Mouse (Mus musculus): Measurements from ENCODE around the gene Sh3d19. TPM values are rescaled to one million over a fixed set of nuclear protein-coding genes. Genes with fewer than 3 reads are reported as not detected.

The Sh3d19 gene
- polyA plus RNA-seq, 1 experiment from 2014 or later: 12.1 TPM

DNA sequence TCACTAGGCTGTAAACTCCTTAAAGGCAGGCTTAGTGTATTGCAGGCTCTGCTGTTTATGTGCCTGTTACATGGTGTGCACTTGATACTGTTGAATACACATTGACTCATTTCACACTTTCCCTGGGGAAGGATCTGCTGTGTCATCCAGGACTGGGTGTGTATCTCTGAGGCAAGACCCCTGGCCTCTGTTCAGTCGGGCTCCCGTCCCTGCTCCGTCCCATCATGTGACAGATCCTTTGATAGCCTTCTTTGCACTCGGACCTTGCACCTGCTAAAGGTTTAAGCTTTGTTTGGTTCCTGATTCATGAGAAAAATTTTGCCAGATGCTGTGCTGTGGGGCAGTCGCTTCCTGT, 20.9 kb downstream of the Sh3d19 start:
- no peak overlapping the region for H3K4me2 ChIP-seq (replicated peaks; ENCODE audit: low read depth, low read length)
- H3K27ac ChIP-seq (ENCODE audit: low read depth, low read length): no peak overlapping the region
- H3K9ac ChIP-seq (ENCODE audit: low read depth, low read length): no peak overlapping the region
- no peaks in the 10 kb centered on the region for H3K36me3 ChIP-seq (ENCODE audit: control insufficient read depth, insufficient read depth, low read length)
- ATAC-seq (ENCODE audit: low FRiP score): no peak
- H3K9me3 ChIP-seq (ENCODE audit: control insufficient read depth, low read length): no peaks in the 10 kb centered on the region
- no peaks in the 10 kb centered on the region for H3K27me3 ChIP-seq (ENCODE audit: control insufficient read depth, insufficient read depth, low read length)
- no peak for DNase-seq (ENCODE audit: low spot score)
- no peaks in the 10 kb centered on the region for H3K4me1 ChIP-seq (replicated peaks; ENCODE audit: control insufficient read depth, insufficient read depth, low read length)
- WGBS: 71% methylated on average over 5 of the region's 5 CpGs
- no peak overlapping the region for H3K4me3 ChIP-seq (ENCODE audit: low read depth, low read length)

DNA sequence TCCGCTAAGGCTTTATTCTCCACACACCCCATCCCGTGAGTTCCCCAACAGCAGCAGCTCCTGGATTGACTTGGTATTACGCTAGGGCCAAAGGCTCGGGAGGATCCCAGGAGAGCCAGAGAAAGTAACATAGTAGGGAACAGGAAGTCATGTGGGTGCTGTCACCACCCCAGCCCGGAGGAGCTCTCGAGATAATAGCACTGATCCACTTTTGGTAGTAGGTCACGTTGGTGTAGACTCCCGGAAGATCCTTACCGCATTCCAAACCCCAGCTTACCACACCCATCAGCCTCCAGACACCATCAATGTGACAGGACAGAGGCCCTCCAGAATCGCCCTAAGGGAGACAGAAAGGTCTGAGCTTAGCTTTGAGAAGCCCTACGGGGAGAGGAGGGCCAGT, 22.8 kb downstream of the Sh3d19 start:
- no peak for DNase-seq (ENCODE audit: low spot score)
- Histone ChIP-seq H3K9me3 (ENCODE audit: control insufficient read depth, low read length) (no peaks in the 10 kb centered on the region), H3K36me3 (ENCODE audit: control insufficient read depth, insufficient read depth, low read length) (no peaks in the 10 kb centered on the region), H3K27ac (ENCODE audit: low read depth, low read length) (no peak overlapping the region), H3K4me3 (ENCODE audit: low read depth, low read length) (no peak overlapping the region), H3K27me3 (ENCODE audit: control insufficient read depth, insufficient read depth, low read length) (no peaks in the 10 kb centered on the region), H3K9ac (ENCODE audit: low read depth, low read length) (no peak overlapping the region), H3K4me2 (replicated peaks; ENCODE audit: low read depth, low read length) (no peak overlapping the region), H3K4me1 (replicated peaks; ENCODE audit: control insufficient read depth, insufficient read depth, low read length) (no peaks in the 10 kb centered on the region)
- WGBS: 78% methylated on average over 11 of the region's 11 CpGs
- no peak for ATAC-seq (ENCODE audit: low FRiP score)

DNA sequence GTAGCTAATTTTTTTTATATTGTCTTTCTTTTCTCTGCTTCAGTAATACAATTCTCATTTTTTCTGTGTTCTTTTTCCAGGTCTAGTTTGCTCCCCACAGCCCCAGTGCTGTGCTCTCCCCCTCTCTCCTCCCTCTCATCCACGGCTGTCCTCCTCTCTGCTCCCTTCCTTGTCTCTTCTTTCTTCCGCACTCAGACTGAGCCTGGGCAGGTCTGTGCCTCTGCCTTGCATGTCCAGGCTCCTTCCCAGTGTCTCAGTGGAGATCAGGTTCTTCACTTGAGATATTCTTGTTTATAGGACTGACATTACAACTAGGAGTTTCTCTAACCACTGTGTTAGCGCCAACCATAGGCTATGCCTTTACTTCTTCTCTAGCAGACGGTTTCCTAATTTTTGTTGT, 23.7 kb downstream of the Sh3d19 start:
- DNase-seq (ENCODE audit: low spot score): no peak
- H3K27ac ChIP-seq (ENCODE audit: low read depth, low read length): no peak overlapping the region
- 89% methylated on average over 4 of the region's 4 CpGs for WGBS
- no peaks in the 10 kb centered on the region for H3K36me3 ChIP-seq (ENCODE audit: control insufficient read depth, insufficient read depth, low read length)
- no peak overlapping the region for H3K9ac ChIP-seq (ENCODE audit: low read depth, low read length)
- no peak for ATAC-seq (ENCODE audit: low FRiP score)
- H3K27me3 ChIP-seq (ENCODE audit: control insufficient read depth, insufficient read depth, low read length): no peaks in the 10 kb centered on the region
- no peak overlapping the region for H3K4me3 ChIP-seq (ENCODE audit: low read depth, low read length)
- H3K9me3 ChIP-seq (ENCODE audit: control insufficient read depth, low read length): no peaks in the 10 kb centered on the region
- no peak overlapping the region for H3K4me2 ChIP-seq (replicated peaks; ENCODE audit: low read depth, low read length)
- H3K4me1 ChIP-seq (replicated peaks; ENCODE audit: control insufficient read depth, insufficient read depth, low read length): no peaks in the 10 kb centered on the region

- no peak for ATAC-seq (ENCODE audit: low FRiP score)
- 95% methylated on average over 3 of the region's 3 CpGs for WGBS
Measured at GRCm38 (mm10) chr3:86001271-86001670, 30.4 kb downstream of the Sh3d19 start.

DNA sequence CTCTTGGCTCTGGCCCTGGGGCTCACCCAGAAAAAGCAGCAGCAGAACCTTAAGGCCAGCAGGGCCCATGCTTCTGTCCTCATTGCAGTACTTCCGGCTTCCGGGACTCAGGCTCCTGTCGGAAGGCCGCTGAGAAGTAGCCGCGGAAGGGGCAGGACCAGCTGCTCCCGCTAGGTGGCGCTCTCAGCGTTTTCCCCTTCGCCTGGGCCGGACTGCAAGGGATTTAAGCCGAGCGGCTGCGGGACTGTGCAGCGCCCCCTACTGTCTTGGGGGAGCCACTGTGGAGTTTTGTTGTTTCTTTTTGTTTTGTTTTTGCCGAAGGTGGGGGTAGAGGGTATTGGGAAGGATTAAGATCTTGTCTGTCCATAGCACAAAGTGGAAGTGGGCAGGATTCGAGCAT, 31.5 kb downstream of the Sh3d19 start, which contains the start of gene Prss48:
Gene Prss48, minus strand, starts transcription at position 69 of the 400 bp plus-strand sequence.
- DNase-seq (ENCODE audit: low spot score) (no peak), ATAC-seq (ENCODE audit: low FRiP score) (no peak)
- no peaks in the 10 kb centered on the region for H3K27me3 ChIP-seq (ENCODE audit: control insufficient read depth, insufficient read depth, low read length)
- H3K9me3 ChIP-seq (ENCODE audit: control insufficient read depth, low read length): no peaks in the 10 kb centered on the region
- no peaks in the 10 kb centered on the region for H3K36me3 ChIP-seq (ENCODE audit: control insufficient read depth, insufficient read depth, low read length)
- H3K4me2 ChIP-seq (replicated peaks; ENCODE audit: low read depth, low read length): no peak within 1 kb of the TSS
- no peak within 1 kb of the TSS for H3K27ac ChIP-seq (ENCODE audit: low read depth, low read length)
- no peak within 1 kb of the TSS for H3K9ac ChIP-seq (ENCODE audit: low read depth, low read length)
- 76% methylated on average over 17 of the region's 17 CpGs for WGBS
- no peak within 1 kb of the TSS for H3K4me3 ChIP-seq (ENCODE audit: low read depth, low read length)
- no peaks in the 10 kb centered on the region for H3K4me1 ChIP-seq (replicated peaks; ENCODE audit: control insufficient read depth, insufficient read depth, low read length)

More at GRCm38 (mm10) chr3:86001271-86001670, 30.4 kb downstream of the Sh3d19 start:
- Histone ChIP-seq H3K4me1 (replicated peaks; ENCODE audit: control insufficient read depth, insufficient read depth, low read length) (no peaks in the 10 kb centered on the region), H3K9me3 (ENCODE audit: control insufficient read depth, low read length) (no peaks in the 10 kb centered on the region), H3K4me3 (ENCODE audit: low read depth, low read length) (no peak overlapping the region), H3K4me2 (replicated peaks; ENCODE audit: low read depth, low read length) (no peak overlapping the region), H3K9ac (ENCODE audit: low read depth, low read length) (no peak overlapping the region), H3K27ac (ENCODE audit: low read depth, low read length) (no peak overlapping the region), H3K36me3 (ENCODE audit: control insufficient read depth, insufficient read depth, low read length) (no peaks in the 10 kb centered on the region), H3K27me3 (ENCODE audit: control insufficient read depth, insufficient read depth, low read length) (no peaks in the 10 kb centered on the region)
- DNase-seq (ENCODE audit: low spot score): no peak

DNA sequence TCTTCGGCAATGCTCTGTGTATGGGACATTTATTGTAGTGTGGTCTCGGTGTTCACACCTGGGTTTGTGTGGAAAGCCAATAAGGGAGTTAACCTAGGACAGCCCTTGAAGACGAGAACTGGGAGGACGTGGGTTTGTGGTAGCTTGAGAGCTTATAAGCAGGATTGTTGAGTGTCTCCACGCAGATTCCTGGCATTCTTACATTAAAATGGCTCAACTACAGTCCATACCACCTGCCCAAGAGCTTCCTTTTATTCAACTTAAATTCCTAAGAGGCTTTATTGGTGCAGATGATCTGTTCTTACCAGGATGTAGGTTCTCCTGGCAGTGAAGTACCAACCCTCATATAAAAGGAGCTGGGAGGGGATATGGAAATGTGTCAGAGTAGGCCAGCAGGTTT, 32.0 kb downstream of the Sh3d19 start:
- no peak overlapping the region for H3K9ac ChIP-seq (ENCODE audit: low read depth, low read length)
- no peak for DNase-seq (ENCODE audit: low spot score)
- no peak overlapping the region for H3K27ac ChIP-seq (ENCODE audit: low read depth, low read length)
- H3K4me3 ChIP-seq (ENCODE audit: low read depth, low read length): no peak overlapping the region
- H3K27me3 ChIP-seq (ENCODE audit: control insufficient read depth, insufficient read depth, low read length): no peaks in the 10 kb centered on the region
- no peak for ATAC-seq (ENCODE audit: low FRiP score)
- WGBS: 84% methylated on average over 5 of the region's 5 CpGs
- no peaks in the 10 kb centered on the region for H3K36me3 ChIP-seq (ENCODE audit: control insufficient read depth, insufficient read depth, low read length)
- H3K4me2 ChIP-seq (replicated peaks; ENCODE audit: low read depth, low read length): no peak overlapping the region
- no peaks in the 10 kb centered on the region for H3K9me3 ChIP-seq (ENCODE audit: control insufficient read depth, low read length)
- no peaks in the 10 kb centered on the region for H3K4me1 ChIP-seq (replicated peaks; ENCODE audit: control insufficient read depth, insufficient read depth, low read length)

GRCm38 (mm10) chr3:86004751-86005150, 33.8 kb downstream of the Sh3d19 start:
- Histone ChIP-seq H3K27ac (ENCODE audit: low read depth, low read length) (no peak overlapping the region), H3K36me3 (ENCODE audit: control insufficient read depth, insufficient read depth, low read length) (no peaks in the 10 kb centered on the region), H3K4me2 (replicated peaks; ENCODE audit: low read depth, low read length) (no peak overlapping the region), H3K4me3 (ENCODE audit: low read depth, low read length) (no peak overlapping the region), H3K9me3 (ENCODE audit: control insufficient read depth, low read length) (no peaks in the 10 kb centered on the region), H3K4me1 (replicated peaks; ENCODE audit: control insufficient read depth, insufficient read depth, low read length) (no peaks in the 10 kb centered on the region), H3K9ac (ENCODE audit: low read depth, low read length) (no peak overlapping the region), H3K27me3 (ENCODE audit: control insufficient read depth, insufficient read depth, low read length) (no peaks in the 10 kb centered on the region)
- ATAC-seq (ENCODE audit: low FRiP score) (no peak), DNase-seq (ENCODE audit: low spot score) (no peak)
- WGBS: 93% methylated on average over 10 of the region's 10 CpGs

GRCm38 (mm10) chr3:86010618-86011017, 39.7 kb downstream of the Sh3d19 start:
- Histone ChIP-seq H3K27me3 (ENCODE audit: control insufficient read depth, insufficient read depth, low read length) (no peaks in the 10 kb centered on the region), H3K36me3 (ENCODE audit: control insufficient read depth, insufficient read depth, low read length) (no peaks in the 10 kb centered on the region)
- no peak for DNase-seq (ENCODE audit: low spot score)

DNA sequence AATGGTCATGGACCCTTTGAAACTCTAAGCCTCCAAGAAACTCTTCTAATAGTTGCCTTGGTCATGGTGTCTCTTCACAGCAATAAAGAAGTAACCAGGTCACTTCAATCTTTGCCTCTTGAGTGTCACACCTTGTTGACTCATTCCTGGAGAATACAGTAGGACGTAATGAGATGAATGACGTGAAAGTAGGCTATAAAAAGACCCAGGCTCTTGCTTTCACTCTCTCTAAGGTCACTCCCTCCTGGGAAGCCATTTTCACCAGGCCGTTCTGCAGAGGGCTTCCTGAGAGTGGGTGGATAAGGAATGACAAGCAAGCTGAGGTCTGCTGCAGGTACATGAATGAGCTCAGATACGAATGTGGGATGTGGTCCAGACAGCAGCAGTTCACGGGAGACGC, 40.5 kb downstream of the Sh3d19 start:
- H3K4me3 ChIP-seq (ENCODE audit: low read depth, low read length): no peak overlapping the region
- no peak for DNase-seq (ENCODE audit: low spot score)
- WGBS: 89% methylated on average over 6 of the region's 6 CpGs

More at GRCm38 (mm10) chr3:86010618-86011017, 39.7 kb downstream of the Sh3d19 start:
- Histone ChIP-seq H3K9ac (ENCODE audit: low read depth, low read length) (no peak overlapping the region), H3K9me3 (ENCODE audit: control insufficient read depth, low read length) (no peaks in the 10 kb centered on the region), H3K27ac (ENCODE audit: low read depth, low read length) (no peak overlapping the region), H3K4me2 (replicated peaks; ENCODE audit: low read depth, low read length) (no peak overlapping the region), H3K4me3 (ENCODE audit: low read depth, low read length) (no peak overlapping the region), H3K4me1 (replicated peaks; ENCODE audit: control insufficient read depth, insufficient read depth, low read length) (no peaks in the 10 kb centered on the region)
- WGBS: 72% methylated on average over 3 of the region's 3 CpGs
- ATAC-seq (ENCODE audit: low FRiP score): no peak

More for the DNA sequence above, 40.5 kb downstream of the Sh3d19 start:
- no peaks in the 10 kb centered on the region for H3K27me3 ChIP-seq (ENCODE audit: control insufficient read depth, insufficient read depth, low read length)
- H3K9me3 ChIP-seq (ENCODE audit: control insufficient read depth, low read length): no peaks in the 10 kb centered on the region
- ATAC-seq (ENCODE audit: low FRiP score): no peak
- no peak overlapping the region for H3K4me2 ChIP-seq (replicated peaks; ENCODE audit: low read depth, low read length)
- no peaks in the 10 kb centered on the region for H3K36me3 ChIP-seq (ENCODE audit: control insufficient read depth, insufficient read depth, low read length)
- no peak overlapping the region for H3K9ac ChIP-seq (ENCODE audit: low read depth, low read length)
- H3K27ac ChIP-seq (ENCODE audit: low read depth, low read length): no peak overlapping the region
- H3K4me1 ChIP-seq (replicated peaks; ENCODE audit: control insufficient read depth, insufficient read depth, low read length): no peaks in the 10 kb centered on the region
